Mouse (Mus musculus): ENCODE measurements at regions not wholly inside any gene's neighbourhood (a gene's known extent, or its start where the extent isn't known, plus 50 kb on each side); places are given as distances from the start of the nearest gene placed in this dataset.
A peak's percentile ranks its signal among the peaks of the same experiment; 100 is the strongest.

DNA sequence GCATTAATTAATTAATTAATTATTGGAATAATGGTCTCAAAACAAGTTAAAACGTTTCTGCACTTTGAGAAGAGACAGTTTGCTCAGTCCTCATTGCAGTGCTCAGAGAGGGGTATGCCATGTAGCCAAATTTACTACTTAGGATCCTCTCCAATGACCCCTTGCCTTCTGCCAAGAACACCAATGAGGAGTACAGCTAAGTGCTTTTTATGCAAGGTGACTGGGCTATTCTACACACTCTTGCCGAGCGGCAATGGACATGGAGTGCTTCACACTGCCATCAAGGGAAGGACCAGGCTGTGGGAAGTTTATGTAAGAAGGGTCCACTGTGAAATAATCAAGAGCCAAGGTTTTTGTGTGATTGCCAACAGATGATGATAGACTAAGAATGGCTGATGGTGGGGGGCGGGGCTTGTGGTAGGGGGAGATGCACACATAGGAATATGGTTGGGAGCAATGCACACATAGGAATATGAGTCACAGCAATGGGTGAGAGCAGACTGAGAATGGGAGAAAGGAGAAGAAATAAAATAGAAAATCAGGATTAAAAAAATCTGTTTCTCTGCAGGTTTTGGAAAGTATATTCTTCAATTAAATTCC is 70.9 kb upstream of the Adgrl4 start:
- no peak for DNase-seq

DNA sequence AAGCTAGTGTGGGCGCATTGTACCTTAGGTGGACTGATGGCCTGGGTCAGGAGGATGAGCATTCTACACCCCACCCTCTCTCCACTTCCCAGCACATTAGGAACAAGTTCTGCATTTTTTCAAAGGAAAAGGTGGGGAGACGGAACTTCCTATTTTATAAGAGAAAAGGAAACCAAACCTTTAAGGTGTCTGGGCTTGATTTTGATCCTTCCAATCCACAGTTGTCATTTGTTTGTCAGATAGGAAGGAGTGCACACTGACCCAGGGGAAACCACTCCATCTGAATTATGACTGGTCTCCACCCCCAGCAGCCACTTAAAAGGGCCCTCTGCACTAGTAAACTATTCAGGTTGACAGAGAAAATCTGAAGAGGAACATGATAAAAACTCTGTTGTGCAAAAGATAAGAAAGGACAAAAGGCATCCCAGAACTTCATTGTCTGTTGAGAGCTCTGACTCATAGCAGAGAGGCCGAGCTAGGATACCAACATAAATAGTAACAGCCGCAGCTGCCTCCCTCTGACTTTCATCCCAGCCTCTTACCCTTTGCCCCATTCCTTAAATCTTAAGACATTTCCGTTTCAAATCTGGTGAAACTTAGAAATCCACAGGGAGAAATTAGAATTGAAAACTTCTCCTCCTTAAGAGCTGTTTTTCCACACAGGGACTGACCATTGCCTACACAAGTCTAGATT is 54.2 kb upstream of the Adgrl4 start:
- peak in 1 of 2 experiments; percentile 16 for DNase-seq

DNA sequence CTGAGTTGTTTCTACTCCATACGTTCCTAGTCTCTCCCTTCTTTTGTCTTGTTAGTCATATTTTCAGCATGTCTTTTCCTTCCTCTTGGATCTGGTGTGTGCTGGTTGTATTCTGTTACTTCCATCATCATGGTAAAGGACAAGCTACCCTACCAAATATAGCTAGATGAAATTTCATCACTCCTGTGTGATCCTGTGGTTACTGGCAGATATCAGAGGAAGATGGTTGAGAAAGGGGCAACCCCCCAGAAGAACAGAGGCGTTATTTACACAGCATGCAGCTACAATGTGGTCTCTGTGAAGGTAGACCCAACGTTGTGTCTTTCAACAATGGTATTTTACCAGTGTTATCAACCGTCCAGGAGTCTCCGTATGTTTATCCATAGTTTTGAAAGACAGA is 52.8 kb upstream of the Adgrl4 start:
- DNase-seq: no peak

DNA sequence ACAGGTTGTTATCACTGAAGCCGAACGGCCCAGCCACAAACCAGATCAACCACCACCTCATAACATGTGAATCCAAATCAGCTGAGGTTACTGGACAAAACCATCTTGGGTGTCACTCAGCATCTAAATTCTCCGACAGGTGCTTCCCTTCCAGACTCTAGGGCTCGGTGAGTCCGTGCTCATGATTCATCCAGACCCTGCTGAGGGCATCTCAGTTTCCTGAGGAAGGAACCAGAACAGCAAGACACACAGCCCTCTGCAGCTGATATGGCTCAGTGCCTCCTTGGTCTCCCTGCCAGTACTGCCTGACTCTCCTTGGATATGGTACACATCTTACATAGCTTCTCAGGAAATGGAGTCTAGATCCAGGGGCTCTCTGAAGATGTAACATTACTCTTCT is 51.6 kb upstream of the Adgrl4 start:
- no peak for DNase-seq
